Mouse (Mus musculus) ZHBTc4 (cell line): Measurements from ENCODE around the gene Ptpn23.
"Not testable (repeated sequence)": the region's sequence is repeated elsewhere in the genome, so short reads cannot be mapped to it uniquely, and the experiment has no call there.

Source experiments
- DNase-seq: peaks from one replicate; pipeline ENCODE4 v3.0.0-alpha.2; 2011; ENCODE audit warnings: low read depth, low spot score

The Ptpn23 gene

DNA sequence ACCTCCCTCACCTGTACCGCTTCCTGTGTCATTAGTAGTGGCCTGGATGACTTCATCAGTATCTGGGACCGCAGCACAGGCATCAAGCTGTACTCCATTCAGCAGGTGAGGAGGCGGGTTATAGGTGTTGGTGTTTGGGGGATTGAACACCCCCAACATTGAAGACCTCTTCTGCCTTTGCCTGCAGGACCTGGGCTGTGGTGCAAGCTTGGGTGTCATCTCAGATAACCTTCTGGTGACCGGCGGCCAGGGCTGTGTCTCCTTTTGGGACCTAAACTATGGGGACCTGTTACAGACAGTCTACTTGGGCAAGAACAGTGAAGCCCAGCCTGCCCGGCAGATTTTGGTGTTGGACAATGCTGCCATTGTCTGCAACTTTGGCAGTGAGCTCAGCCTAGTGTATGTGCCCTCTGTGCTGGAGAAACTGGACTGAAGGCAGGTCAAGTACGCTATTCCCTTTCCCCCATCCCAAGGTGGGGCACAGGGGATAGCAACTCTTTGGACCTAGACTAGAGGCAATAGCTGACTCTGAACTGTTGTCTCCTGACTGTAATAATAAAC is 23.6 kb downstream of the Ptpn23 start:
- no peak for DNase-seq

DNA sequence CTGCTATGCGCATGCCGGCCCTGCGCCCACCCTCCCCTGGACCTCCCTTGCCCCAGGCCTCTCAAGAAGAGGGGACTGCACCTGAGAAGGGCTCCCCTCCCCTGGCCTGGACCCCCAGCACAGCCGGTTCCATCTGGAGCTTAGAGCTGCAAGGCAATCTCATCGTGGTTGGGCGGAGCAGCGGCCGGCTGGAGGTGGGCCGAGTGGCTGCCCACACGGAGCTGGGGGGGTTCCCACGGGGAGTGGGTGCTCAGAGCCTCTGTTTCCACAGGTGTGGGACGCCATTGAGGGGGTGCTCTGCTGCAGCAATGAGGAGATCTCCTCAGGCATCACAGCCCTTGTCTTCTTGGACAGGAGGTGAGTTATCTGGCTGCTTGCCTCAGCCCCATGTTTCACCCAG is 26.7 kb downstream of the Ptpn23 start:
- DNase-seq: no peak

DNA sequence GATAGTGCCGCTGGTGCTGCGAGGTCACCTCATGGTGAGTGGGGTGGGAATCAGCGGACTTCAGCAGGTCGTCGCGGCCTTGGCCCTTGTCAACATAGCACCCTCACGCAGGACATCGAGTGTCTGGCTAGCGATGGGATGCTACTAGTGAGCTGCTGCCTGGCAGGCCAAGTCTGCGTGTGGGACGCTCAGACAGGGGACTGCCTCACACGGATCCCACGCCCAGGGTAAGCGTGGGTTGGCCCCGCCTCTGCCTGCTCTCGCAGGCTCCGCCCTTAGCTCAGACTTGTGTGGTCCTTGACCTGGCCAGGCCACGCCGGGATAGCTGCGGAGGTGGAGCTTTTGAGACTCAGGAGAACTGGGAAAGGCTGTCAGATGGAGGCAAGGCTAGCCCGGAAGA is 27.4 kb downstream of the Ptpn23 start:
- peak; percentile 88 for DNase-seq

DNA sequence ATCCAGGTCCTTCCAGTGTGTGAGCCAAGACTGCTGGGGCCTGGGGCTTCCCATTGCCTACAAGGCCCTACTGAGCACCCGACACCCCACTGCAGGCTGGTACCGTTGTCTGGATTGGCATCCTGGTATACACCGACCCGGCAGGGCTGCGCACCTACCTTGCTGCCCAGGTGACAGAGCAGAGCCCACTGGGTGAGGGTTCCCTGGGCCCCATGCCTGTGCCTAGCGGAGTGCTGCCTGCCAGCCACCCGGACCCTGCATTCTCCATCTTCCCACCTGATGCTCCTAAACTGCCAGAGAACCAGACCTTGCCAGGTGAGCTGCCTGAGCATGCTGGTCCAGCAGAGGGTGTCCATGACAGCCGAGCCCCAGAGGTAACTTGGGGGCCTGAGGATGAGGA is 28.7 kb downstream of the Ptpn23 start:
- no peak for DNase-seq

DNA sequence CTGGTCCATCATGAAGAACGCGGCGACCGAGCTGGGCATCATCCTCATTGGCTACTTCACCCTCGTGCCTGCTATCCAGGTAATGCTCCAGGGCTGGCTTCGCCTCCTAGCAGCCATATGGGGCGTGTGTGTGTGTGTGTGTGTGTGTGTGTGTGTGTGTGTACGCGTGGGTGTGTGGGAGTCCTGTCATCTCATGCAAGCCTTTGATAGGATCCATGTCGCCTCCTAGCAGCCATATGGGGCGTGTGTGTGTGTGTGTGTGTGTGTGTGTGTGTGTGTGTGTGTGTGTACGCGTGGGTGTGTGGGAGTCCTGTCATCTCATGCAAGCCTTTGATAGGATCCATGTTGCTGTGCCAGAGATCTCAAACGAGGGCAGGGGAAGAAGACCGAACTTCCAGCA is 30.4 kb downstream of the Ptpn23 start:
- DNase-seq: not testable (repeated sequence)

DNA sequence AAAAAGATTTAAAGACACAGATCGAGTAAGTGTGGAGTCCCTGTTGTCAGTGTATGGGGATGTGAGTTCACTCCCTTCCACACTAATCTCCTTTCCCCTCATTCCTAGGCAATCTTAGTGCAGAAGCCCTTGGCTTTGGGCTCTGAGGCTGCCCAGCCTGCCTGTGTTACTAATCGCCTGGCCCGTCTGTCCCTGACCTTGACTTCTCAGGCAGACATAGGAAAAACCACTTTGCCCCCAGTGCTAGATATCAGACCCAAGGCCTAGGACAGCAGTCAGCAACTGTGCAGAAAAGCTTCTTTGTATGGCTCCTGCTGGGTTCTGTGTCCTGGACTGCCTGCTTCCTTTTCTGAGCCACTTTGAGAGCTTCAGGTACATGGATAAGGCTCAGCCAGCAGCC is 32.3 kb downstream of the Ptpn23 start:
- no peak for DNase-seq

DNA sequence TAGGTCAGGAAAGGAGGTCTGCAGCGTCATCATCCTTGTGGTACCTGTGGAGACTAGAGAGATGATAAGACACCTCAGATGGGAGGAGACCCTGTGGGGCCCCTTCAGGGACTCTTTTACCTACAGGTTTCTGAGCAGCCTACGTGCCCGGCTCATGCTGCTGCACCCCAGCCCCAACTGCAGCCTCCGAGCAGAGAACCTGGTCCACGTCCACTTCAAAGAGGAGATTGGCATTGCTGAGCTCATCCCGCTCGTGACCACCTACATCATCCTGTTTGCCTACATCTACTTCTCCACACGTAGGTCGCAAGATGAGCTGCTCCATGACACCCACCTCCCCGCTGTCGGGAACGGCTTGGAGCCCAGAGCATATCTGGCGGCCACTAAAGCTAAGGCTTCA is 34.1 kb downstream of the Ptpn23 start:
- DNase-seq: no peak

DNA sequence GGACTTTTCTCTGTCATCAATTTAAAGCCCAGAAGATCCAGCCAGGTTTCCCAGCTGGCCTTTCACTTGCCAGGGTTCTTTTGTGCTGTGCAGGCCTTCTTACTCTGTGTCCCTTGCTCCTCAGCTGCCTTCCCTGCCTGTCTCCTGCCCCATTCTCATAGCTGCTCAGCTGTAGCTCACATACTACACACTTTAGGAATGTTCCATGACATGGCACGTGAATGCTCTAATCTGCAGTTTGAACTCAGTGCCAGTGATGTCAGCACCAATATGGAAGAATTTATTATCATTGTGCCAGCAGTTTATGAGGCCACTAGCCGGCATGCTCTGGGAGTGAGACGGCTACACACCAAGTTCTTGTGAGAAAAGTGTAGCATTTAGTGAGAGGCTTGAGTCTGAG is 38.2 kb downstream of the Ptpn23 start:
- no peak for DNase-seq

DNA sequence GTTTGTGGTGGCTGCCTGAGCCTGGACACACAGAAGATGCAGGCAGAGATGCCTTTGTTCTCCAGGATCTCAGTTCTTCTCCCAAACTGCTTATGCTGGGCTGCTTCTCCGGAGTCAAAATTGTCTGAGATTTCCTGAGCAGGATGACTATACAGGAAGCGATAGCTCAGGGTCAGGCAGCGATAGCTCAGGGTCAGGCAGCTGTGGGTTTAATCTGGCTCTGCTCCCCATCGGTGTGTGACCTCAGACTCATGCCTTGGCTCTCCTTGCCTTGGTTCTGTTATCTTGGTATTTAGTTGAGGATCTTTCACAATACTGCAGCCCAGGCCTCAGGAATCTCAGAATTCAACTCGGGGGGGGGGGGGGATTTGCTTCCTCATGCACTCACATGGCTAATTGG is 41.3 kb downstream of the Ptpn23 start:
- no peak for DNase-seq

DNA sequence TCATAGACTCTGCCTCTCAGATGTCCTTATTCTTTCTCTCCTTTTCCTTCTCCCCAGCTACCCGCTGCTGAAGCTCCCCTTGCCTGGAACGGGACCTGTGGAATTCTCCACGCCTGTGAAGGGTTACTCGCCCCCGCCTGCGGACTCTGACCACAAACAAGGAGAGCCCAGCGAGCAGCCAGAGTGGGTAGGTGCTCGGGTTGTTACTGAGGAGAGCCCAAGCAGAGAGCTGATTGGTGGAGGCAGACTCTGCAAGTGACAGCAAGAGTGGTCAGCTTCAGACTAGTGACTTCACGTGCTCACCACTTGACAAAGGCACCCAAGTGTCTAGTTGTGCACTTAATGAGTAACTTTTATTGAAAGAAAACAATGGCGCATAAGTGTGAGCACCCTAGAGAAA is 45.7 kb downstream of the Ptpn23 start:
- no peak for DNase-seq

DNA sequence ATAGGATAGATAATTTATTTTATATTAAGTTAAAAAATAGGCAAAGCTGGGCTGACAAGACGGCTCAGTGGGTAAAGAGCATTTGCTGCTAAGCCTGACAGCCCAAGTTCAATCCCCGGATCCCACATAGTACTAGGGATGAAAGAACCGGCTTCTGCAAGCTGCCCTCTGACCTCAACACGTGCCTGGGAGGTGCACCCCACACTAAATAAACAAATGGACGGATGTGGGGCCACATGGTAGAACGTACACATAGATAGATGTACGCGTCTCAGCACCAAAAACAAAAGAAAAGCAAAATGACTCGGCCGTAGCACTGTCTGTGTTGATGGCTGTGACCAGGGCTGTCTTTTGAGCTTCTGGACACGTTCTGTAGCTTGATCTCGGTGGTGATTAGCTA is 46.7 kb downstream of the Ptpn23 start:
- no peak for DNase-seq

DNA sequence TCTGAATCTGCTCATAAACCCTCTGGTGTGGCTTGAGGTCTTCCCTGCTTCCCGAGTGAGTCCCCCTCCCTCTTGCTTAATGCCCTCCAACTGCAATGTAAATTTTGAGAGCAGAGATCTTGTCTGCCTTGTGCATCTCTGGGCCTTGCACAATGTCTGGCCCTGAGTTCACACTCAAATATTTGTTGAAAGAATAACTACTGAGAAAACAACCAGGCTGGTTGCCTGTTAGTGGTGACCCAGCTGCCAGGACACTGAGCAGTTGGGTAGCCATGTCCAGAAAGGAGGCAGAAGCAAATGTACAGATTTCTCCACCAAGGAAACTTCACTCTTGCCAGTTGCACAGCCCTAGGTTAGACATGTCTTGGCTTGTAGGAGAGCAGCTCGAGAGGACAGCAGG is 49.7 kb downstream of the Ptpn23 start:
- DNase-seq: no peak

DNA sequence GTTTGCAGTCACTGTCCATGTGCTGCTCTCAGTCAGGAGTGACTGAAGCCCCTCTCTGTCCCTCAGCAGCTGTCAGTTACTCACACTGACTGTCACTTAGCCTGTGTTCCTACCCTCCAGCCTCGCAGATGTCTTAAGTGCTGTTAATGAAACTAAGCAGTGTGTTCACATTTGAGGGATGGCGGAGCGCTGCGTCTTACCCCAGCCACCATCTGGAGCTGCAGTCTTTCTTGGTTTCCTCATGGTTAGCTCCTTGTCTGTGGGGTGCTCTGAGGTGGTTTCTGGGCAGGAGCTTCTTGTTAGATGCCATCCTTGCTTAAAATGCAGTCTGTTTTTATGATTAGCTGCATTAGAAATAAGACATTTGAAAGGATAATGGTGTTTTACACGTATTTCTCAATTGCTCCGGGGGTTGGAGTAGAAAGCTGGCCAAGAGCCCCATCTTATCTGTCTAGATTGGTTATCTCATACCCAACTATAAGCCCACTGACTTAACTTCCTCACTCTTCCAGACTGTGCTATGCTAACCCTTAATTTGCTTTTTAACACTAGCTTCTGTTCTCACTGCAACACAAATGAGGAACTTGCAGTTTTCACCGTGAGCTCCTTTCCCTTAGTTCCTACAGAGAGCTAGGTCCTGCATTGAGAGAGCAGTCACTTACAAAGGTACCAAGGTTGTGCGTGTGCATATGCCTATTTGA is 55.9 kb downstream of the Ptpn23 start:
- no peak for DNase-seq

DNA sequence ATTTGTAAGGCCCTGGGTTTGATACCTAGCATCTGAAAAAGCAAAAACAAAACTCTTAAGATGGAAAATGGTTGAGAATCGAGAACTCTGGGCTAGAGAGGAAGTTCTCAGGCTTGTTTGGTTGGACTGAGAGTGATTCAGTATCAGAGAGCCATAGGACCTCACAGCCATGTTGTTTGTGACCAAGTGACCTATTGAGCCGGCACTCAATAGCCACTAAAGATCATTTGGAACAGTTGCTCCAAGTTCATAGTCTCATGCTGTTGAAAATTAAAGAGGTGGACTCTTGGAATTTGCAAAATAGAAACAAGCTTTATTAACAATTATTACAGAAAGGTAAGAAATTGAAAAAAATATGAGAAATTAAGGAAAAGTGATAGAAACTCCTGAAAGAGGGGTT is 56.7 kb downstream of the Ptpn23 start:
- no peak for DNase-seq

DNA sequence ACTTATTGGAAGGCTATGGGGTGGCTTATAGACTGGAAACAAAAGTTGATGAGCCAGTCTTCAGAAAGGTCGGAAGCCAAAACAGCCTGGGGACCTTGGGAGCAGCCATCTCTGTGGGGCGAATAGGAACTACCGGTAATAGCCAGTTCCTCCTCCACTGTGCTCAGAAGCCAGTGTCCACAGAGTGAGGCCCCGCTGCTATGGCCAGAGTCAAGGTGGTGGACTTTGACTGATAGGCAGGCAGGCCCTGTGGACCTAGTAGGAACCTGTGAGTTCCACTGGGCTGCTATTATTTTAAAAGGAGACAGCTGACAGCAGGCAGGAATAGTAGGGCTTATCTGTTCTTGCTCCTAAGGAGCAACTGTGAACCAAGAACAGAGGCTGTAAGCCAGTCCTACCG is 57.4 kb downstream of the Ptpn23 start:
- DNase-seq: no peak

DNA sequence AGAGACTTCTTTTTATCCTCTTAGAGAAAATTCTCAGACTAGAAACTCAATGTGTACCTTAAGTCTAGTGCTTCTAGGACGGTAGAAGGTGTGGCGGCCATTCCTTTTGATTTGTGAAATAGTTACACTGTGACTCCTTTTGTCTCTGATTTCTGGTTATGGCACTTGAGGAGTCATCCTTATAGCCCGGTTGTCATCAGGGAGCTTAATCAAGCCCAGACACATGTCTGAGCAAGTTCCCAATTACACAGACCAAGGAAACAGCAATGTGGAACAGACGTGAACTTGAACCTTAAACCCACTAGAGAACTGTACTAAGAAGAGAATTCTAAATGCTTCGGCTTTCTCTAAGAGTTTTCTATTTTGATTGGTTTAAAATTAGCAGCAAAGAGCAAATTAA is 57.8 kb downstream of the Ptpn23 start:
- DNase-seq: no peak

DNA sequence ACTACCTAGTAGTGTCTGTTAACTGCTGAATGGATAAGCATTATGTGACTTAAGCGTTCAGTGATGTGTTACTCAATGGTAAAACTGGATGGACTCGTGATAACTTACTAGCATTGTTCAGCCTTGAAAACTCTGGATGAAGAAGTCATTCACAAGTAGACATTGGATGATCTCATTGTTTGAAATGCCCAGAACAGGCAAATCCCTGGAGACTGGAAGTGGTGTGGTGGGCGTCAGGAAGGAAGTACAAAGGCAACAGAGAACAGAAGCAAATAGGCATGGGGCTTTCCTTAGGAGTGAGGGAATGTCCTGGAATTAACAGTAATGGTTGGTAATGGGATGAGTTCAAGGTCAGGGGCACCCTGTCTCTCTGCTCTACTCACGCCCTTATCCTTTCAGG is 59.1 kb downstream of the Ptpn23 start:
- peak; percentile 63 for DNase-seq

DNA sequence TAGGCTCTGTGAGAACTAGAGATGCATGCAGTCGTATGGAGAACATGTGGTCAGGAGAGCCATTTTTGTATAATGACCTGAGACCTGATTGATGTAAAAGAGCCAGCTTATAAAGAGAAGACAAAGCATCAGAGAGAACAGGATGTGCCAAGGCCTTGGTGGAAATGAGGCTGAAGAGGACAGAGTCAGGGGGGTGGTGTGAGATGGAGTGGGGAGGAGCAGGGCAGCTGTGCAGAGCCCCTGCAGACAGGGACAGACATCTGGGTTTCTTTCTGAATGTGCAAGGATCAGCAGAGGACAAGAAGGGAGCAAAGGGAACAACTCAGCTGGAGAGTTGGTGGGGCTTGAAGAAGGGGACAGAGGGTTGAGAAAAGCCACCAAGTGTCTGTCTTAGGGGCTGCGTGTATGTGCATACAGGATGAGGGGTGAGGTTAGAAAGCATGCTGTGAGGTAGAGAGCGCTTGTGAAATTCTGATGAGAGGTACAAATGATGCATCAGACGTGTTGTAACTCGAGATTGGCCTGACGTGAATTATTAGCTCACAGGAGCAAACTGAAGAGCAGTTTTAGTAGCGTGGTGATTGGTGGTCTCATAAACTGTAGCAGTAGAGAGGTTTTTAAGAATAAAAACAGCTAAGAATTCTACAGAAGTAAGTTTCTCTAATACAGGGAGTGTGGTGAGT is 62.8 kb downstream of the Ptpn23 start:
- no peak for DNase-seq

DNA sequence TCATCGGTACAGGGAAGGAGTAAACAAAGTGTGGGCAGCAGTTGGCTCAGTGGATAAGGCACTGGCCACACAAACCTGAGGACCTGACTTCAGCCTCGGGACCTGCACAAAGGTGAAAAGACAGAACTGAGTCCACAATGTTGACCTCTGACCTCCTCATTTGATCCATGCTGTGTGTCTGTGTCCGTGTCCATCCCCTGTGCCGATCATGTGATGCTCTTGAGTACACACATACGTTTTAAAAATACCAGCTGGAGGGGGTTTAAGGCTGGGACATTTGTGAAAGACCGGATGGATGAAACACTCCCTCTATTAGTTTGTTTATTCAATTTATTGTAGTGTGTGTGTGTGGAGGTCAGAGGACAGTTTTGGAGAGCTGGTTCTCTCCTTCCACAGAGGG is 64.2 kb downstream of the Ptpn23 start:
- DNase-seq: no peak

DNA sequence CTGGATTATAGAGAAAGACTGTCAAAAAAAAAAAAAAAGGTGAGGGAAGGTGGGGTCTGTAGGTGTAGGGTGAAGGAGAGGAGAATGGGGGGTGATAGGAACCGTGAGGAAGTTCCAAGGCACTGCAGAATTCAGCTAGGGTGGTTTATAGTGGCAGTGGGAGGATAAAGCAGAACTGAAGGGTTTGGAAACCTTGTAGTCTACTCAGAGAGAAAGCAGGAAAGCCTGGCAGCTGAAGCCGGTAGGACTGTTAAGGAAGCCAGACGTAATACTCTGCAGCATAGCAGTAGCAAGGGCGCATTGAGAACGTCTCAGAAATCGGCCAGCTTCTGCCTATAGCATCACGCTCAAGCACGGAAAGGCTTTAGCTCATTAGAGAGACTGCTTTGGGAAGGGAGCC is 66.0 kb downstream of the Ptpn23 start:
- no peak for DNase-seq

DNA sequence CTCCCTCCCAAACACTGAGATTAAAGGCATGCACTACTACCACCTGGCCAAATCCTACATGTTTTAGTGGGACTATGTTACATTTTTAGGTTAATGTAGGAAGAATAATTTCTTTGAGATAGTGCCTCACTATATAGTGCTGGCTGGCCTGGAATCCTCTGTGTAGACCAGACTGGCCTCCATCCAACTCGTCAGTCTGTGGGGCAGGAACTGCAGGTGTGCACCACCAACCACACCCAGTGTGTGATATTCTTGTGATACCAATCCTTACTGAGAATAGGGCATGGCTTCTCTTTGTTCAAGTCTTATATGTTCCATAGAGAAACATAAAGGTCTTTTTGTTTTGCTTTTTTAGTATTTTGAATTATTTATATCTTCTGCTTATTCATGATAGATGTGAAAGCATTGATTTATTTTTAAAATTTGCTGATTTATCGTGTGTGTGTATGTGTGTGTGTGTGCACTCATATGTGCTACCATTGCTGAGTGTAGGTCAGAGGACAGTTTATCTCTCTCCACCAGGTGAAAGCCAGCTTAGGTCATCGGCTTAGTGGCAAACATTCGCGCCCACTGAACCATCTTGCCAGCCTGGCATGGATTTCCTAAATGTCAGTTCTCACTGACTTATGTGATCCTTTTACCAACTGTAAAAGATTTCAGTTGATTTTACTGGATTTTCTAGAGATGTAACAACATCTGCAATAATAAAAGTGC is 67.8 kb downstream of the Ptpn23 start:
- no peak for DNase-seq
